In genomic region chr10:74854991-74855664, GRCm38 (mm10) we compare ENCODE assay signal across 13 mouse cellular contexts.
A peak's percentile ranks its signal among the peaks of the same experiment; 100 is the strongest.
DNase-seq lines count a peak whose midpoint lies in the region; ATAC-seq and TF ChIP-seq lines count a peak whose summit lies in the region.
"Had no signal": no experiment of that assay in that cellular context is flagged by ENCODE, and none has a peak within 500 bp of the region (broad histone marks: within the 10 kb centered on the region; RNA-seq: fewer than 3 reads in every experiment).

No protein-coding gene starts in this region.

- intact Hi-C loops in gastrocnemius, adult 2 months (cut with DNase I) = no loop called here

- no peak for TF ChIP-seq CTCF in lung, postnatal 0 days (IDR thresholded peaks at IDR 0.05)
- no peak for TF ChIP-seq CTCF in lung, adult 2 months (IDR thresholded peaks at IDR 0.05; ENCODE audit: insufficient read depth, low read length)
- no peak for TF ChIP-seq CTCF in gastrocnemius, adult 2 months (IDR thresholded peaks at IDR 0.05)

- H3K4me3 ChIP-seq in lung, postnatal 0 days (ENCODE audit: low read depth, low read length) = no peak overlapping the region
- no peak overlapping the region for H3K4me3 ChIP-seq in lung, adult 2 months (replicated peaks; ENCODE audit: extremely low read depth, low read depth, low read length)
- H3K4me3 ChIP-seq in hindbrain, embryonic 15.5 days = no peak overlapping the region
- no peak overlapping the region for H3K4me3 ChIP-seq in gastrocnemius, adult 2 months
- H3K4me3 ChIP-seq: embryonic facial prominence, embryonic 15.5 days; stomach, embryonic 15.5 days had no signal

- no peak for TF ChIP-seq POLR2A in lung, adult 2 months (IDR thresholded peaks at IDR 0.05; ENCODE audit: borderline replicate concordance, extremely low read depth, low read depth, low read length)

- no peaks in the 10 kb centered on the region for H3K36me3 ChIP-seq in lung, postnatal 0 days (ENCODE audit: insufficient read depth, low read length)
- no peaks in the 10 kb centered on the region for H3K36me3 ChIP-seq in hindbrain, embryonic 15.5 days
- H3K36me3 ChIP-seq: embryonic facial prominence, embryonic 15.5 days; stomach, embryonic 15.5 days had no signal

- no peaks in the 10 kb centered on the region for H3K27me3 ChIP-seq in lung, postnatal 0 days (replicated peaks; ENCODE audit: insufficient read depth, low read length)
- H3K27me3 ChIP-seq in hindbrain, embryonic 15.5 days = no peaks in the 10 kb centered on the region
- H3K27me3 ChIP-seq: embryonic facial prominence, embryonic 15.5 days; stomach, embryonic 15.5 days had no signal

- peak; percentile 21 for DNase-seq in cerebellum, adult 9-10 months
- DNase-seq in cerebellum, adult 8-10 months = no peak
- peak; percentile 24 for DNase-seq in lung, postnatal 0 days (ENCODE audit: low spot score)
- DNase-seq in lung, adult 2 months = no peak
- DNase-seq in retina, embryonic 14.5 days (ENCODE audit: low spot score) = peak; percentile 78
- no peak for DNase-seq in layer of hippocampus, adult 11-12 months (ENCODE audit: low spot score)
- DNase-seq in gastrocnemius, adult 2 months = no peak
- DNase-seq: right cerebral cortex, postnatal 4 days had no signal

- no peaks in the 10 kb centered on the region for H3K4me1 ChIP-seq in lung, postnatal 0 days (ENCODE audit: insufficient read depth, low read depth, low read length)
- H3K4me1 ChIP-seq in lung, adult 2 months (ENCODE audit: control insufficient read depth, insufficient read depth, low read length) = no peaks in the 10 kb centered on the region
- 0 out of 2 replicates have a peak, but pooled peaks cover 3% of the 10 kb centered on the region for H3K4me1 ChIP-seq in hindbrain, embryonic 15.5 days (replicated peaks)
- H3K4me1 ChIP-seq: embryonic facial prominence, embryonic 15.5 days; stomach, embryonic 15.5 days had no signal

- 49% methylated on average over 4 of the region's 4 CpGs for WGBS in lung, postnatal 0 days
- 43% methylated on average over 4 of the region's 4 CpGs for WGBS in lung, adult 2 months
- WGBS in hindbrain, embryonic 15.5 days = 30% methylated on average over 4 of the region's 4 CpGs

- H3K27ac ChIP-seq in lung, postnatal 0 days (ENCODE audit: low read length) = no peak overlapping the region
- no peak overlapping the region for H3K27ac ChIP-seq in hindbrain, embryonic 15.5 days (replicated peaks)
- no peak overlapping the region for H3K27ac ChIP-seq in gastrocnemius, adult 2 months
- H3K27ac ChIP-seq: embryonic facial prominence, embryonic 15.5 days; liver, embryonic 14.5 days; stomach, embryonic 15.5 days had no signal

- no peak overlapping the region for H3K4me2 ChIP-seq in lung, postnatal 0 days (replicated peaks; ENCODE audit: low read depth, low read length)
- no peak overlapping the region for H3K4me2 ChIP-seq in hindbrain, embryonic 15.5 days
- H3K4me2 ChIP-seq: embryonic facial prominence, embryonic 15.5 days; stomach, embryonic 15.5 days had no signal

- no peak for ATAC-seq in lung, postnatal 0 days
- ATAC-seq in hindbrain, embryonic 15.5 days (ENCODE audit: low FRiP score, low read depth) = peak; percentile 94
- ATAC-seq: activated CD4-positive, CD25-positive, alpha-beta regulatory T cell, adult 4 months had no signal

- H3K9me3 ChIP-seq in lung, postnatal 0 days (ENCODE audit: low read length) = no peaks in the 10 kb centered on the region
- H3K9me3 ChIP-seq in hindbrain, embryonic 15.5 days = no peaks in the 10 kb centered on the region
- H3K9me3 ChIP-seq: embryonic facial prominence, embryonic 15.5 days; stomach, embryonic 15.5 days had no signal

- no peak overlapping the region for H3K9ac ChIP-seq in lung, postnatal 0 days (replicated peaks; ENCODE audit: low read depth)
- no peak overlapping the region for H3K9ac ChIP-seq in hindbrain, embryonic 15.5 days
- H3K9ac ChIP-seq: embryonic facial prominence, embryonic 15.5 days; liver, embryonic 14.5 days; stomach, embryonic 15.5 days had no signal

- no peak for TF ChIP-seq EP300 in lung, postnatal 0 days (IDR thresholded peaks at IDR 0.05)

Comparison
In these comparisons a context has a peak if more than half of its experiments do, and no peak if none do; other contexts are left out.
1. DNase-seq: peak in cerebellum, adult 9-10 months (single experiment), lung, postnatal 0 days (single experiment) and retina, embryonic 14.5 days (single experiment); none in cerebellum, adult 8-10 months (single experiment), lung, adult 2 months (single experiment), layer of hippocampus, adult 11-12 months (single experiment) and gastrocnemius, adult 2 months (single experiment).